29 mouse cellular contexts compared by ENCODE assay signal in the genomic region with DNA sequence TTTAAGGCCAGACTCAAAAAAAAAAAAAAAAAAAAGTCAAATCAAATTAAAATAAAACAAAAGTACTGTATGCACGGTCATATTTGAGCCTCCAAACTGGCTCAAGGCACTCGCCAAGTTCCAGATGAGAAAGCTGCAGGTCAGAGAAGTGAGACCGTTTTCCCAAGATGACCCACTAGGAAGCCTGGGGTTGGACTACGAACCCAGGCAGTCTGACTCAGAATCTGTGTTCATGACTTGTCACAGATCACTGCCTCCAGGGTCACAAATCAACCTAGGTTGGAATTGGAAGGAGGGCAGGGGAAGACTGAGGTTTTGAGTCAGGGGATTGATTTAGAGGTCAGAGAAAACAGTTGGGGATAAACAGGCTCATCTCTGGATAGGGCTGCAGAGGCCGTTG. TPM values are rescaled to one million over a fixed set of nuclear protein-coding genes. Genes with fewer than 3 reads are reported as not detected.
A peak's percentile ranks its signal among the peaks of the same experiment; 100 is the strongest.
DNase-seq lines count a peak whose midpoint lies in the region; ATAC-seq and TF ChIP-seq lines count a peak whose summit lies in the region.
"Had no signal": no experiment of that assay in that cellular context is flagged by ENCODE, and none has a peak within 500 bp of the region (broad histone marks: within the 10 kb centered on the region; RNA-seq: fewer than 3 reads in every experiment).

No protein-coding gene starts in this region.

- no peak for TF ChIP-seq POLR2A in kidney, adult 2 months (IDR thresholded peaks at IDR 0.05; ENCODE audit: low read depth, low read length)

- no peaks in the 10 kb centered on the region for H3K9me3 ChIP-seq in kidney, embryonic 16.5 days (ENCODE audit: low read length)
- no peaks in the 10 kb centered on the region for H3K9me3 ChIP-seq in embryonic facial prominence, embryonic 10.5 days
- H3K9me3 ChIP-seq: embryonic facial prominence, embryonic 12.5 days; embryonic facial prominence, embryonic 15.5 days; G1E; heart, embryonic 10.5 days; heart, embryonic 13.5 days had no signal

- 53% methylated on average over 5 of the region's 5 CpGs for WGBS in kidney, adult 2 months
- 42% methylated on average over 5 of the region's 5 CpGs for WGBS in kidney, embryonic 16.5 days
- 77% methylated on average over 5 of the region's 5 CpGs for WGBS in embryonic facial prominence, embryonic 10.5 days

- H3K4me3 ChIP-seq in kidney, adult 2 months (ENCODE audit: insufficient read depth, low read depth, low read length), result no peak overlapping the region
- H3K4me3 ChIP-seq in kidney, embryonic 16.5 days (ENCODE audit: low read length), result no peak overlapping the region
- no peak overlapping the region for H3K4me3 ChIP-seq in embryonic facial prominence, embryonic 10.5 days
- H3K4me3 ChIP-seq: embryonic facial prominence, embryonic 12.5 days; embryonic facial prominence, embryonic 15.5 days; gastrocnemius, adult 2 months; heart, adult 2 months; heart, embryonic 10.5 days; heart, embryonic 13.5 days had no signal

- H3K4me1 ChIP-seq in kidney, adult 2 months (ENCODE audit: control insufficient read depth, insufficient read depth, low read length), result no peaks in the 10 kb centered on the region
- peaks cover 7% of the 10 kb centered on the region; the same call in 1 of the 2 replicates for H3K4me1 ChIP-seq in kidney, embryonic 16.5 days (ENCODE audit: insufficient read depth, low read length)
- peaks cover 24% of the 10 kb centered on the region for H3K4me1 ChIP-seq in embryonic facial prominence, embryonic 10.5 days
- H3K4me1 ChIP-seq: embryonic facial prominence, embryonic 12.5 days; embryonic facial prominence, embryonic 15.5 days; heart, embryonic 10.5 days; heart, embryonic 13.5 days had no signal

- DNase-seq in heart, adult 11 months, result peak; percentile 29
- no peak for DNase-seq in heart, adult 18-20 months
- DNase-seq in kidney, adult 2 months, result peak; percentile 75
- DNase-seq in kidney, postnatal 10 days, result peak; percentile 17
- peak; percentile 63 to 65 for DNase-seq in kidney, postnatal 36 days
- DNase-seq in embryonic facial prominence, embryonic 10.5 days (ENCODE audit: low spot score), result no peak
- DNase-seq: adrenal gland, adult 8-10 months; adrenal gland, postnatal 25 days; B cell, adult 2 months; cerebellum, adult 11-12 months; cerebellum, adult 8-10 months; cerebellum, postnatal 10 days; forebrain, postnatal 0 days; gastrocnemius, adult 2 months; gastrocnemius, postnatal 14 days; heart, postnatal 14 days; heart, postnatal 4 days had no signal

- no peak overlapping the region for H3K27ac ChIP-seq in kidney, adult 2 months (ENCODE audit: insufficient read depth, low read depth, low read length)
- no peak overlapping the region for H3K27ac ChIP-seq in kidney, embryonic 16.5 days (ENCODE audit: low read length)
- no peak overlapping the region for H3K27ac ChIP-seq in embryonic facial prominence, embryonic 10.5 days (replicated peaks)
- H3K27ac ChIP-seq: embryonic facial prominence, embryonic 12.5 days; embryonic facial prominence, embryonic 15.5 days; gastrocnemius, adult 2 months; heart, adult 2 months; heart, embryonic 10.5 days; heart, embryonic 13.5 days; hindbrain, embryonic 14.5 days; hindbrain, postnatal 0 days had no signal

- no peaks in the 10 kb centered on the region for H3K36me3 ChIP-seq in kidney, adult 2 months (ENCODE audit: control insufficient read depth, insufficient read depth, low read length)
- H3K36me3 ChIP-seq in kidney, embryonic 16.5 days (ENCODE audit: insufficient read depth, low read length), result no peaks in the 10 kb centered on the region
- no peaks in the 10 kb centered on the region for H3K36me3 ChIP-seq in embryonic facial prominence, embryonic 10.5 days (replicated peaks)
- H3K36me3 ChIP-seq: embryonic facial prominence, embryonic 12.5 days; embryonic facial prominence, embryonic 15.5 days; G1E; heart, embryonic 10.5 days; heart, embryonic 13.5 days had no signal

- no peaks in the 10 kb centered on the region for H3K27me3 ChIP-seq in kidney, adult 2 months (replicated peaks; ENCODE audit: control insufficient read depth, insufficient read depth, low read length)
- H3K27me3 ChIP-seq in kidney, embryonic 16.5 days (ENCODE audit: insufficient read depth, low read length), result peaks cover 5% of the 10 kb centered on the region; the same call in 1 of the 2 replicates
- 0 out of 2 replicates have a peak, but pooled peaks cover 21% of the 10 kb centered on the region for H3K27me3 ChIP-seq in embryonic facial prominence, embryonic 10.5 days (replicated peaks; ENCODE audit: low read depth, poor library complexity, severe bottlenecking)
- H3K27me3 ChIP-seq: CH12.LX; embryonic facial prominence, embryonic 12.5 days; embryonic facial prominence, embryonic 15.5 days had no signal

- H3K4me2 ChIP-seq in kidney, embryonic 16.5 days (replicated peaks; ENCODE audit: low read depth, low read length), result no peak overlapping the region
- H3K4me2 ChIP-seq: embryonic facial prominence, embryonic 12.5 days; embryonic facial prominence, embryonic 15.5 days; heart, embryonic 13.5 days; hindbrain, embryonic 14.5 days had no signal

- no peak overlapping the region for H3K9ac ChIP-seq in kidney, embryonic 16.5 days (replicated peaks; ENCODE audit: low read length)
- H3K9ac ChIP-seq: embryonic facial prominence, embryonic 12.5 days; embryonic facial prominence, embryonic 15.5 days; forebrain, postnatal 0 days; heart, embryonic 13.5 days; hindbrain, embryonic 14.5 days had no signal

- no peak for TF ChIP-seq CTCF in kidney, adult 2 months (conservative IDR thresholded peaks at IDR 0.05; ENCODE audit: insufficient read depth, insufficient read length, low read depth, low read length)

- ATAC-seq in kidney, embryonic 16.5 days (ENCODE audit: low FRiP score, low TSS enrichment), result no peak
- ATAC-seq: forebrain, embryonic 14.5 days; forebrain, postnatal 0 days; hindbrain, postnatal 0 days; Patski had no signal

RNA-seq across cellular contexts. Expression of gene Eri3, which starts 9.6 kb away (rescaled TPM):
- total RNA-seq in heart, adult 18-20 months (2021), result 10 to 100 TPM; 76.4 to 90.5 TPM
- polyA plus RNA-seq in kidney, adult 2 months (2012; rRNA removed), result 73.0 and 97.6 TPM in 2 replicates
- 129 and 131 TPM in 2 replicates for polyA plus RNA-seq in kidney, embryonic 16.5 days (2015; fragmentation: Nextera tagmentation; extraction: Ambion mirVana)
- 121 and 132 TPM in 2 replicates for polyA plus RNA-seq in embryonic facial prominence, embryonic 10.5 days (2016; fragmentation: Nextera tagmentation; extraction: Ambion mirVana)

RNA-seq across cellular contexts. Expression of gene Rnf220, which starts 43.7 kb away (rescaled TPM):
- 10 to 100 TPM; 32.6 to 36.1 TPM for total RNA-seq in heart, adult 18-20 months (2021)
- 69.9 and 70.7 TPM in 2 replicates for polyA plus RNA-seq in kidney, adult 2 months (2012; rRNA removed)
- polyA plus RNA-seq in kidney, embryonic 16.5 days (2015; fragmentation: Nextera tagmentation; extraction: Ambion mirVana), result 71.5 and 76.0 TPM in 2 replicates
- 94.6 and 94.8 TPM in 2 replicates for polyA plus RNA-seq in embryonic facial prominence, embryonic 10.5 days (2016; fragmentation: Nextera tagmentation; extraction: Ambion mirVana)

Comparison
In these comparisons a context has a peak if more than half of its experiments do, and no peak if none do; other contexts are left out.
1. DNase-seq: peak in heart, adult 11 months (single experiment), kidney, adult 2 months (single experiment), kidney, postnatal 10 days (single experiment) and kidney, postnatal 36 days (2 of 2); none in heart, adult 18-20 months (0 of 2) and embryonic facial prominence, embryonic 10.5 days (single experiment).